Mouse (Mus musculus) gastrocnemius, adult 8-10 months (tissue): Measurements from ENCODE around the gene Smagp. TPM values are rescaled to one million over a fixed set of nuclear protein-coding genes. Genes with fewer than 3 reads are reported as not detected.

Experiments used
- DNase-seq, 2 experiments: peaks; one replicate each; pipeline ENCODE4 v3.0.0; 2022; ENCODE audit warnings: low spot score in 2 of 2
- microRNA-seq: library from miRNA; unstranded; fragments of <30 nt; microRNA quantifications from one replicate; pipeline ENCODE4 v1.2.0, GENCODE M21; 2022
- total RNA-seq, 4 experiments: library from RNA; stranded (reverse); gene quantifications; 2 replicates each; pipeline ENCODE4 v1.2.4; 2022

Smagp gene
- total RNA-seq, 4 experiments from 2014 or later = 1.6 to 4.0 (median 2.1) TPM

GRCm38 (mm10) chr15:100598287-100598882 is 38.4 kb downstream of the Smagp start:
- DNase-seq = no peak

GRCm38 (mm10) chr15:100592817-100593216 is 43.9 kb downstream of the Smagp start:
- no peak for DNase-seq

GRCm38 (mm10) chr15:100590436-100590835 is 46.3 kb downstream of the Smagp start:
- no peak for DNase-seq

GRCm38 (mm10) chr15:100588297-100588696 is 48.4 kb downstream of the Smagp start:
- no peak for DNase-seq

GRCm38 (mm10) chr15:100587166-100587565 is 49.6 kb downstream of the Smagp start:
- no peak for DNase-seq

- DNase-seq = no peak
Measured at GRCm38 (mm10) chr15:100585931-100586330, 50.8 kb downstream of the Smagp start.

GRCm38 (mm10) chr15:100580108-100580507 is 56.6 kb downstream of the Smagp start:
- no peak for DNase-seq

- DNase-seq = no peak
Measured at GRCm38 (mm10) chr15:100577972-100578371, 58.8 kb downstream of the Smagp start.

GRCm38 (mm10) chr15:100576810-100577209 is 59.9 kb downstream of the Smagp start:
- DNase-seq = no peak

- DNase-seq = no peak
Measured at GRCm38 (mm10) chr15:100576392-100576791, 60.3 kb downstream of the Smagp start.

GRCm38 (mm10) chr15:100575366-100575765 is 61.4 kb downstream of the Smagp start:
- no peak for DNase-seq

- no peak for DNase-seq
Measured at GRCm38 (mm10) chr15:100574378-100574777, 62.4 kb downstream of the Smagp start.

- DNase-seq = no peak
Measured at GRCm38 (mm10) chr15:100573946-100574345, 62.8 kb downstream of the Smagp start.

Small RNAs within 50 kb of the gene (microRNA-seq; reads per million reads assigned to microRNA genes)
- gene Mir6961 = not detected

Other genes with a start within 250 kb of the Smagp start
- under 1 TPM in 1 of 4 experiments, not detected in 3; 0.12 TPM for gene Gm5475, start 214.8 kb downstream of the Smagp start, total RNA-seq
- gene Slc11a2, start 211.9 kb downstream of the Smagp start, total RNA-seq = 10 to 100 TPM; 31.0 to 39.7 (median 36.9) TPM
- gene Letmd1, start 167.9 kb downstream of the Smagp start, total RNA-seq = 1 to 10 TPM; 6.6 to 7.9 (median 7.0) TPM
- 1 to 10 TPM; 2.6 to 4.0 (median 3.4) TPM for gene Csrnp2, start 141.5 kb downstream of the Smagp start, total RNA-seq
- gene Tfcp2, start 84.9 kb downstream of the Smagp start, total RNA-seq = 10 to 100 TPM in 2 of 4 experiments, 1 to 10 TPM in 2; 7.9 to 11.6 (median 9.7) TPM
- gene Pou6f1, start 37.0 kb downstream of the Smagp start, total RNA-seq = 10 to 100 TPM; 14.7 to 16.6 (median 16.2) TPM
- gene Dazap2, start 21.6 kb downstream of the Smagp start, total RNA-seq = 10 to 100 TPM; 54.7 to 69.4 (median 57.5) TPM
- gene Bin2, start 32.6 kb upstream of the Smagp start, total RNA-seq = under 1 TPM in 2 of 4 experiments, not detected in 2; 0.36 to 0.40 TPM
- under 1 TPM in 1 of 4 experiments, not detected in 3; 0.35 TPM for gene Cela1, start 51.0 kb upstream of the Smagp start, total RNA-seq
- gene Galnt6, start 92.4 kb upstream of the Smagp start, total RNA-seq = under 1 TPM in 1 of 4 experiments, not detected in 3; 0.07 TPM
- 1 to 10 TPM in 2 of 4 experiments, under 1 TPM in 2; 0.65 to 1.6 (median 1.2) TPM for gene Slc4a8, start 124.8 kb upstream of the Smagp start, total RNA-seq
- gene Scn8a, start 232.9 kb upstream of the Smagp start, total RNA-seq = under 1 TPM in 3 of 4 experiments, not detected in 1; 0.12 to 0.22 (median 0.20) TPM